Mouse (Mus musculus) layer of hippocampus, adult 18-20 months (tissue): Measurements from ENCODE around the gene Baz1b. TPM values are rescaled to one million over a fixed set of nuclear protein-coding genes. Genes with fewer than 3 reads are reported as not detected.

Experiments
- DNase-seq, 2 experiments: peaks; one replicate each; pipeline ENCODE4 v3.0.0; 2022; ENCODE audit warnings: low spot score in 2 of 2
- microRNA-seq, 2 experiments: library from miRNA; unstranded; fragments of <30 nt; microRNA quantifications; one replicate each; pipeline ENCODE4 v1.2.0; 2021
- total RNA-seq, 2 experiments: library from RNA; stranded (reverse); gene quantifications; 2 replicates each; pipeline ENCODE4 v1.2.3; 2021

Gene Baz1b
- total RNA-seq, 2 experiments from 2014 or later: 81.1 to 81.3 TPM

DNA sequence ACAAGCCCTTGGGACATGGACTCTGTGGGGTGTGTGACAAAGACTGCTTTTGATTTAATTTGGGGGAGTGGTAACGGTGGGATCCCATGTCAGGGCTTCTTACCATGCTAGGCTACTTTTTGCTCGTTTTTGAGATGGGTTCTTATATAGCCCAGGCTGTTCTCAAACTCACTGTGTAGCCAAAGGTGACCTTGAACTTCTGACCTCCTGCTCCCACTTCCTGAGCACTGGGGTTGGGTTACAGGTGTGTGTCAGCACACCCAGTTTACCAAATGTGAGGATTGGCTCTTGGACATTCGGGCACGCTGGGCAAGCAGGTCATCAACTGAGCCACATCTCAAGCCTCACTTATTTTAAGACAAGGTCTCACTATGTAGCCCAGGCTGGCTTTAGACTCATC, 83.3 kb downstream of the Baz1b start:
- no peak for DNase-seq

DNA sequence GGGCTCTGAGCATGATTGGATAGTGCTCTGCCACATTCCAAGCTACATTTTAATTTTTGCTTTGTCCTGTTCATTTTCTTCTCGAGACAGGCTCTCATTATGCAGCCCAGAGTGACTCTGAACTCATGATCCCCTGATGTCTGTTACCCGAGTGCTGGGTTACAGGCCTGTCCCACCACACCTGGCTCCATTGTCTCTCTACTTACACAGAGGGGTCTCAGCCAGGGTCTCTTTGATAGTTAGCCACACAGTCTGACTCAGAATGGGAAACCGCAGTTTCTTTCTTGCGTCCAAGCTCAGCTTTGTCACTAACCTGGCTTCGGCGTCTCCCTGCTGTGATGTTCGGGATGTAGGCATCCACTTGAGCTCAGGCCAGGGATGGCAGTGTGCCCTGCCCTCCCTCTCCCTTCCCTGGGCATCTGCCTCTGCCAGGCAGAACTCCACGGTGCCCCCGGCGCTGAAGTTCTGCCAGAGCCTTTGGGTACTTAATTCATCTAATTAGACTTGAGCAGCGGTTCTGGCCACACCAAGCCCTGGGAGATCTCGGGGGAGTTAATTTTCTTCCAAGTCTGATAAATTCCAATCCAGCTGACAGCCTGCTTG, 84.6 kb downstream of the Baz1b start:
- peak; percentile 26 to 62 for DNase-seq

DNA sequence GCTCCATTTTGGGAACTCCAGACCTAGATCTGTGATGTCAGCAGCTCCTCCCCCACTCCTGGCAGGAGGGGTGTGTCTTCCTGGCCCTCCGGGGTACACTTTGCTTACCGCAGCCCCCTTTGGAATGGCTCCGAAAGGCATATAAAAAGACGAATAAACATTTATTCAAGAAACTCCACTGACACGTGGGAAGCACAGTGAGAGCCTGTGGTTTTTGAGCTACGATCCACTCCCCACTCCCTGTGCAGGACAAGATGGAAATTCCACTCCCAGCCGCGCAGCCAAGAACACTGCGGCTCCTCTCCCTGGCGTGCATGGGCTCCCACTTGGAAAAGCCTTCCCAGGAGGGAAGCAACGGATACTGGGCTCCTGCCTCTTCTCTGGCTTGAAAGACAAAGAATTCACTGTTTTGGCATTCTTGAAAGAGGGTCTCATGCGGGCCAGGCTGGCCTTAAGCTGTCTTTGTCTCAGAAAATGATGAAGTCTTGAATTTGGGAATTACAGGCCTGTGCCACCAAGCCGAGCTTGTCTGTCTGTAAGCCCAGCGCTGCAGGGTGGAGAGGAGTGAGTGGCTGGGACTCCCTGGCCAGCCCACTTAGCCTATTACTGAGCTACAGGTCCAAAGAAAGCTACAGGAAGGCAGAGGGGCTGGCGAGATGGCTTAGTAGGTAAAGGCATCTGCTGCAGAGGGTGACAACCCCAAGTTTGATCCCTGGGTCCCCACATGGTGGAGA, 87.8 kb downstream of the Baz1b start:
- no peak for DNase-seq

DNA sequence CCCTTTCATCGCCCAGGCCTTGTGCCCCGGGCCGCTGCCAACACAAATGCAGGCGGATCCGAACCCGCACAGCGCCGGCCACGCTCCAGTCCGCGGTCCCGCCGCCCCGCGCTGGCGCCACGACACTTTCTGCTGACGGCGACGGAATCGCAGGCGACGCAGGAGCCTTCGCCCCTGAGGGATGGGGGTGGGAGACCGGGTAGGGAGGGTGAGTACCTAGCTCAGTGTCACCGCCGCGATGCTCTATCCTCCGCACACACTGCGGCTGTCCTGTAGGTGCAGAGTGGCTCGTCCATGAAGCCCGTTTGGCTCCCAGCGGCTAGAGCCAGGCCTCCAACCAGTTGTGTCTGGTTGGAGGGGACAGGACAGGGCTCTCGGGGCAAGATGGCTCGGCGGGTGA, 89.5 kb downstream of the Baz1b start:
- DNase-seq: no peak

DNA sequence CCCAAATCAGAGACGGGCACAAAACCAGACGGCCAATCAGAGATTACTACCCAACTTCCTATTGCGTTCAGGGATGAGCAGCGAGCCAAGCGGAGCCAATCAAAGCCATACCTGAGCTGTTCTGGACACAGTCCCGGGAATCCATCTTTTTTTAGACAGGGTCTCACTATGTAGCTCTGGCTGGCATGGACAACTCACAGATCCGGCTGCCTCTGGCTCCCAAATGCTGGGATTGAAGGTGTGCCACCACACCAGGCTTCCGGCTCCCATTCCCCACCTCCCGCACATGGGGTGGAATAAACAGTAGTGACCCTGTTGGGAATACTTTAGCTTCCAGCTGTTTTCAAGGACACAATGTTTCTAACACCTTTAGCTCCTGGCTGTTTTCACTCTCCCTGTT, 93.2 kb downstream of the Baz1b start:
- no peak for DNase-seq

DNA sequence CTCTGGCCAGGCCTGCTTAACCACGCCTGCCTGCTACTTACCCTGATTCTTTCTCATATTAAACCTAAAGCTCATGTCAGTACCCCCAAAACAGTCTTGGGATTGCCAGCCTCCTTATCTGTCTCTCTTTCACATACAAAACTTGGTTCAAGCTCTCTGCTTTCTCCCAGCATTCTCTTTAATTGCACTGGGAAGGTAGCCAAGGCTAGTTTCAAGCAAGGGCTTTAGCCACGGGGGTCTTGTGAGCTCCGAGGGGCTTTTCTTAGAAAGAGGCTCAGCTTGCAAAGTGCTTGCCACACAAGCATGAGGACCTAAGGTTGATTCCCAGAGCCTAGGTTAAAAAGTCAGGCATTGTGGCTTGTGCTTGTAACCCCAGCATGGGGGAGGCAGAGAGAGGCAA, 98.1 kb downstream of the Baz1b start:
- no peak for DNase-seq

DNA sequence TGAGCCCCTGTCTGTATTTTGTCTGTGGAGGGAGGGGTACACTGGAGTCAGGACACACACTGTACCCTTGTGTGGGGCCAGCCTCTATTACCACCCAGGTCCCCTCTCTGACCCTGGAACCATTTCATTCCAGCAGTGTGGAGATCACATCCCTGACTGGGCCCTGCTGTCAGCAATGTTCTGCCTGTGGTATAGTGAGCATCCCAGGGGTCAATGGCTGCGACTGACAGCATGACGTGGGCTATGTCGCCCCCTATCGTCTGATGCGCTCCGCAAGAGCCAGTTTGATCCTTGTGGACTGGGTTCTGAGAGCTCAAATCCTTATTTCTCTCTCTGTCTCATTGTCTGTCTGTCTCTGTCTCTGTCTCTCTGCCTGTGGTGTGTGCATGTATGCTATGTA, 99.1 kb downstream of the Baz1b start:
- DNase-seq: peak; percentile 58 to 87

DNA sequence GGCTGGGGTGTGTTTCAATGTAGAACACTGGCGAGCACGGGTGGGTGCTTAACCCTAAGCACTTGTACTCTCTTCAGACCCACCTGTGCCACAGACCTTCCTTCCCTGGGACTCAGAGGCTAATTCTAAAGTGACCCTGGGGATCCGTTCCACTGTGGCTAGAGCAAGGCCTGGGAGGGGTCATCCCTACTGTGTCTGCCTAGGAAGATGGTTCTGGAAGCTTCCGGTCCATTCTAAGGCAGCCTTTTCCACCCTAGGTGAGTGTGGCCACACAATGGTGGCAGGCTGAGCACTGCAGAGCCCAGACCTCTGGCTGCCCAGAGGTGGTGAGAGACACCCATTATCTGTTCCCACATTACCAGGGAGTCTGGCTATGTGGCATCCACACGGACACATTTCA, 99.9 kb downstream of the Baz1b start:
- no peak for DNase-seq

DNA sequence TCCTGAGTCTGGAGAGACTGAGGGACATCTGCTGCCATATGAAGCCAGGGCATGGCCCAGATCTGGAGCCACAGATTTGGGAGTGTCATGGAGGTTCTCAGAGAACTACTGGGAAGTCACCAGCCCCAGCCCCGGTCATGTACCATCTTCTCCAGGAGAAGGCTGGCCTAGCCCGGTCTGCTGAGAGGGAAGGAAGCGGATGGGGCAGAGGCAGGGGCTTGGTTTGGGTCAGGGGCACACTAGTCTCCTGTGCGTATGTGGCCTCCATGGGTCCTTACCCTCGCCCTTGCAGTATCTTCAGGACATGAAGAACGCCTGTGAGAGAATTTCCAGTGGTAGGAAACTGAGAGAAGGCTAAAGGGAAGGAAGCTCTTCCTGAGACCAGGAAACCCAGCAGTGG, 103.6 kb downstream of the Baz1b start:
- DNase-seq: no peak

DNA sequence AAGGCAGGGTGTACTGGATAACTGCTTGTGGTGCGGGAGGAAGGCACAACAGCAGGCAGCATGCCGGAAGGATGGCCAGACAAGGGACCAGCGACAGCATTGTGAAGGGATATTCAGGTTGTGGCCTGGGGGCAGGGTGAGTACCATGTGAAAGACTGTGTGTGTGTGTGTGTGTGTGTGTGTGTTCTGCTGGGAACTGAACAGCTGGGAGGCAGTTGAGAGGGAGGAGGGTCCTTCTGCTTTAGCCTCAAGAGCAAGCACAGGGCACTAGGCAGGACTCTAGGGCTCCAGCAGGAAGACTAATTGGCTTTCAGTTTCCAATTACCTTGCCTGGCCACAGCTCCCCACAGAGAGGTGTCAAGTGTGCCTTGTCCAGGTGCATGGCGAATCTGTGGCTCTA, 104.1 kb downstream of the Baz1b start:
- DNase-seq: no peak

DNA sequence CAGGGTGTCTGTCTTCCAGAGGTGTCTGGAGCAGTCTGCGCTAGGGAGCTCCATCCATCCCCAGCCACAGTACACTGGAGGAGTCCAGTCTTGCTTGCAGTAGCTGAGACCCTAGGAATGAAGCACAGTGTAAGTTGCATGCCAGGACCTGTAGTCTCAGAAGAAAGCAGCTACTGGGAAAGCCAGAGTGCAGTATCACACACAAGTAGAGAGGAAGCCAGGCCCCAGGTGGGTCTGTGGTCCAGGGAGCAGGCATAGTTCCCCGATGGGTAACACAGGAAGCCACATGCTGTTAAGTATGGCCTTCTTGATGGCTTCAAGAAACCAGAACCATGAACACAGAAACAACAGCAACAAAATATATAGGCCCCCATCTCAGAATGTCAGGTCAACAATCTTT, 104.9 kb downstream of the Baz1b start:
- no peak for DNase-seq

Small RNA genes lying within 50 kb of the gene (microRNA-seq; reads per million reads assigned to microRNA genes)
- gene Gm25315: 0 reads per million in 2 experiments

Other genes starting within 250 kb of the Baz1b start
- not detected for gene Cldn4, start 240.3 kb upstream of the Baz1b start, total RNA-seq
- 1 to 10 TPM in 1 of 2 experiments, under 1 TPM in 1; 0.43 to 1.6 TPM for gene Cldn3, start 201.1 kb upstream of the Baz1b start, total RNA-seq
- gene Abhd11, start 178.1 kb upstream of the Baz1b start, total RNA-seq: 10 to 100 TPM; 27.8 to 29.5 TPM
- 10 to 100 TPM; 91.5 to 97.8 TPM for gene Stx1a, start 163.8 kb upstream of the Baz1b start, total RNA-seq
- gene Dnajc30, start 123.1 kb upstream of the Baz1b start, total RNA-seq: 10 to 100 TPM; 40.1 to 43.4 TPM
- gene Bud23, start 122.3 kb upstream of the Baz1b start, total RNA-seq: 10 to 100 TPM; 49.0 to 57.9 TPM
- 10 to 100 TPM; 33.3 to 35.3 TPM for gene Vps37d, start 109.0 kb upstream of the Baz1b start, total RNA-seq
- gene Mlxipl, start 97.4 kb upstream of the Baz1b start, total RNA-seq: 1 to 10 TPM; 4.7 to 4.9 TPM
- 10 to 100 TPM; 30.4 to 31.5 TPM for gene Tbl2, start 37.6 kb upstream of the Baz1b start, total RNA-seq
- gene Bcl7b, start 19.0 kb upstream of the Baz1b start, total RNA-seq: 10 to 100 TPM; 57.2 to 58.2 TPM
- gene Fzd9, start 64.0 kb downstream of the Baz1b start, total RNA-seq: 1 to 10 TPM; 5.6 to 5.8 TPM
- gene Fkbp6, start 162.8 kb downstream of the Baz1b start, total RNA-seq: under 1 TPM in 1 of 2 experiments, not detected in 1; 0.72 TPM
- gene Trim50, start 166.0 kb downstream of the Baz1b start, total RNA-seq: not detected
- gene Nsun5, start 182.7 kb downstream of the Baz1b start, total RNA-seq: 10 to 100 TPM; 21.4 to 24.1 TPM
- 10 to 100 TPM; 49.7 to 51.5 TPM for gene Pom121, start 207.3 kb downstream of the Baz1b start, total RNA-seq